Mouse (Mus musculus): ENCODE measurements around the gene Wdr27.
"Not testable (repeated sequence)": the region's sequence is repeated elsewhere in the genome, so short reads cannot be mapped to it uniquely, and the experiment has no call there.

The Wdr27 gene

DNA sequence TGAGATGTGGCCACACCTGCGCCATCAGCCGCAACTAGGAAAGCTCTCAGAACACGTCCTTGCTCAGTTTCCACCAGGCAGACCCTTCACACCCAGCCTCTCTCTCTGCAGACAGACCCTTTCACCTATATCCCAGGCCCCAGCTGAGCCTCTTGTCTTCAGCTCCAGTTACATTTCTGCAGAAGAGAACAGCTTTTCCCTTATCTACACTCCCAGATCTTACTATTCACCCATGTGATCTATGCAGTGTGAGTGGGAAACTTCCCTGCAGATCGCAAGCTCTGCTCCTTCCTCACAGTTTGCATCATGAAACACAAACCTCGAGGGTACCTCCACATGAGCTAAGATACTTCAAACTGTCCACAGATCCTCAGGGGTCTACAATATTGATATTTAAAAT is 11.5 kb downstream of the Wdr27 start:
- in situ Hi-C loops (cut with MboI, MseI) = no loop called here

DNA sequence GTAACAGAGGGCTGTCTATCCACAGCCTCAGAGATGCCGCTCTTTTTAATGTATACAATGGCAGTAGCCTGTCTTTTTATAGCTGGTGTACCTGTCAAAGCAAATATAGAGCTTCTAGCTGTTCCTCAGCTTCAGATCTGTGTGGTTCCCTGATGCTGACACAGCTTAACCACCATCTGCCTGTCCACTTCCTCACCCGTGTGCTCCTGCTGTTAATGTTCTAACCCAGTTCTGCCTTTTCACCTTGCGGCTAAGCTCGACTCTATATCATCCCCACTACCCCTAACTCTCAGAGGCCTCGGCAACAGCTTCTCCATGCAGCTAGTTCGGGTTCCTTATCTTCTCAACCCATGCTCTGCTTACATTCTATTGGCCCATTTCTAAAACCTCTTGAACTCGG is 12.3 kb downstream of the Wdr27 start:
- in situ Hi-C loops (cut with MboI, MseI) = no loop called here

DNA sequence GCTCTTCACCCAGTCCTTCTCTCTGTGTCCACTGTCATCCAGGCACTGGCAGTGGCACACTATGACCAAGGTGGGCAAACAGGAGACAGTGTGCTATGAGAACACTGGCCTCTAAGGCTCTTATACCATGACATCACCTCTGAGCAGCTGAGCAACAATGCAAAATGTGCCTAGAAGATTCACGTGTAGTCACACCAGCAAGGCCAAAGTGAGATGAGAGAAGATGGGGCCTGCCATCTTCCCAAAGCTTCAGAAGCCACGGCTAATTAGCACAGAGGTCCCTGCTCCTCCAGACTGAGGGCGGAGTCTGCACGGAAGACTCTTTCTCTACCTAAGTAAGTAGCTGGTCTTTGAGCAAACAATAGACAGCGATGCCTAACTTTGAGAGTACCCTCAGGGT is 14.3 kb downstream of the Wdr27 start:
- in situ Hi-C loops (cut with MboI, MseI) = no loop called here

DNA sequence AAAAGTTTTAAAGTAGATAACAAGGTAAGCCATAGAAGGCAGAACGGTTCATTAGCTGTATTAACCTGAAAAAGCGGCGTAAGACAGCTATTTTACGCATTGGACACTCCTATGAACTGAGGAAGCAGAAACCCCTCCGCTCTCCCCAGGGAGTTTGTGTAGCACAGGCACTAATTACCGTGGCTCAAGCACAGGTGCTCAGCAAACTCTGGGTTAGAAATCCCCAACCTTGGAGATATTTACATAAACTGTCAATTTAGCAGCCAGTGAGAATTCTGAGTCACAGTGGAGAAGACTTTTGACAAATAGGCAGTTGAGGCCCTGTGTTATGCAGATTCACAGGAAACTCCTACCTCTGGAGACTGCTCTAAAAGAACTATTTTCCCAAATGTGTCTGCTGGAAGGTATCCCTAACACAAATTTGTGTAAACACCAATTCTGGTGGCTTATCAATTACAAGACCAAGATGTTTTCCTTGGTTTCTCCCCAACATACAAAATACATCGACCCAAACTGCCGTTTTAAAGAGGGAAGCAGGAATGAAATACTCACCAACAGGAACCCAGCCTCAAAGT is 15.2 kb downstream of the Wdr27 start:
- in situ Hi-C loops (cut with MboI, MseI) = no loop called here

DNA sequence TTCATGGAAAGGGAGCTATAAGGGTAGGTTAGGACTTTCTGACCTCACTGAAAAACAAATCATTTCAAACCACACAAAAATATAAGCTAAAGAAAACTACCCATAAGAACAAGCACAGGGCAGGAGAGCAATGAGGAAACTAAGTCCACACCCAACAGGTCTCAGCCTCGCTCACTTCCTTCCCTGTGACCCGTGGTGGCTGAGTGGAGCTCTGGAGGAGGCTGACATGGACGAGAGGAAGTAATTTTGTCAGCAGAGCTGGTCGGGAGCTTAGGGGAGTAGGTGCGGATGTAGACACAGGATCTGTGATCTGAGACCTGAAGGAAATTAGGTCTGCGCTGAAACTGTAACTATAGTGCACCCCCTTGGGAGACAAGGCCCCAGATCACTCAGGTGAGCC is 21.4 kb downstream of the Wdr27 start:
- in situ Hi-C loops (cut with MboI, MseI) = no loop called here

DNA sequence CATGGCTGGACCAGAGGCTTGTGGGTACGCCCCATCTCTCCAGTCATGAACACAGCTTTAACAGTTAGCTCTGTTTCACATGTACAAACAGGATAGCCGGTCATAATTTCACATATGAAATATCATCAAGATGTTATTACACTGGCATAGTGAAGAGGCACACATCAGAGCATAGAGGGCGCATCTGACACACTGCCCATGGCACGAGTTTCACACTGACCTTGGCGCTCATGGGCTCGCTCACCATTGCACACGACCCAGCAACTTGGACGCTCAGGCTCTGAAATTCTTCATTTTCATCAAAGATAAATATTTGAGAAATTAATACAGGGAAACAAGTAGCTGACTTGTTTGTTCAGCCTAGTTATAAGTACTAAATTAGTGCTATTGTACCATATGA is 25.1 kb downstream of the Wdr27 start:
- in situ Hi-C loops (cut with MboI, MseI) = no loop called here

DNA sequence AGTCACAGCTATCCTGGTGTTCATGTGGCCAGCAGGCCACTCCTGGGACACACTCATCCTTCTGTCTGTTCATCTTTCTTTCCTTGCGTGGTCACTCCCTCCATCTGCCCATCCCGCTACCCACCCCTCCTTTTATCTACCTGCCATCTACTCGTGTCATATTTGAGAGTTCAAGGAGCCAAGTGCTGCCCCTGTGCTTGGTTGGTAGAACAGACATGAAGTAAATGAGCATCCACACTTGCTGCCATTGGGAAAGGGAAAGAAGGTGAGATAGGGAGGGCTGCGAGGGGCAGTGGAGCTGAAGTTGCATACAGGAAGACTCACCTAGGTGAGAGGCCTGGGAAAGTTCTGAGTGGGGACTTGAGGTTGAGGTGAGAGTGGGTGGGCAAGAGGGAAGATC is 28.6 kb downstream of the Wdr27 start:
- in situ Hi-C loops (cut with MboI, MseI) = no loop called here

DNA sequence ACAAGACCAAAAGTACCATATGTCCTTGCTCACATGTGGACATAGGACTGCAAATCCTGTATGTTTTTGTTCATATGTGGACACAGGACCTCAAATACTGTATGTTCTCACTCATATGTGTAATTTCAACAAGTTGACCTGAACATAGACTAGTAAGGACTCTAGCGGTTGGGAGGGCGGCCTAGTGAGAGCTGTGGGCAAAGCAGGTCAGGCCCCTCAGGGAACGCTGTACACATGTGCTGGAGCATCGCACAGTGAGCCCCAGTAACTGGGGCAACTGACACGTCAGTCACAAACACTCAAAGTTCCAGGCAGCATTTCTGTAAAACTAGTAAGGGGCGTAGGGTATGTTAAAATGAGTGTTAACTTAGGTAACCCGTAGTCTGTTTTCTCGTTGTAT is 30.0 kb downstream of the Wdr27 start:
- in situ Hi-C loops (cut with MboI, MseI) = no loop called here

DNA sequence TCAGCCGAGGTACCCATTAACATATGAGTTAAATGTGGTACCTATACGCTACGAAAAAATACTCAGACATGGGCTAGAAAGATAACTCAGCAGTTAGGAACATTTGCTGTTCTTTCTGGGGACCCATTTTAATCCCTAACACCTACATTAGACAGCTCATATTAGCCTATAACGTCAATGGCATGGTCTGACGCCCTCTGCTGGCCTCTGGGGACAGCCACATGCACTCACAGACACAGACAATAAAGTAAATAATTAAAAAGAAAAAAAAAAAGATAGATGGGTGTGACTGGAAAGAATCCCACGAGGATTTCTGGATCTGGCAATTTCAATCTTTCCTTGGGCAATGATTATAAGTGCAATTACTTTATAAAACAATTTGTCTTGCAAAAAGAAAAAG is 30.5 kb downstream of the Wdr27 start:
- in situ Hi-C loops (cut with MboI, MseI) = no loop called here

DNA sequence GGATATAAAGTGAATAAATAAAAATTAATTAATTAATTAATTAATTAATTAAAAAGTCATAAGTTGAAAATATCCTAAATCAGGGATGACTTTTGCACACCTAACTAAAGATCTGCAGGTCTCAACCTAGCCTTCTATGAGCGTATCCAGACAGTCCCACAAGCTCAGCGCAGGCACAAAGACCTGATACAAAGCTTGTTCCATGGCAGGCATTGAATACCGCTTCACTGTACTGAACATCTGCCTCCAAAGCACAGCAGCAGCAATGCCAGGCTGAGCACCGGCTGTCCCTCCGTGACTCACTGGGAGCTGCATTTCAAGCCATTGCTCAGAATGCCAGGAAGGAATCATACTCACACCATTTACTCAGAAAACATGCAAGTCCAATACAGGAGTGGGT is 32.2 kb downstream of the Wdr27 start:
- in situ Hi-C loops (cut with MboI, MseI) = no loop called here

DNA sequence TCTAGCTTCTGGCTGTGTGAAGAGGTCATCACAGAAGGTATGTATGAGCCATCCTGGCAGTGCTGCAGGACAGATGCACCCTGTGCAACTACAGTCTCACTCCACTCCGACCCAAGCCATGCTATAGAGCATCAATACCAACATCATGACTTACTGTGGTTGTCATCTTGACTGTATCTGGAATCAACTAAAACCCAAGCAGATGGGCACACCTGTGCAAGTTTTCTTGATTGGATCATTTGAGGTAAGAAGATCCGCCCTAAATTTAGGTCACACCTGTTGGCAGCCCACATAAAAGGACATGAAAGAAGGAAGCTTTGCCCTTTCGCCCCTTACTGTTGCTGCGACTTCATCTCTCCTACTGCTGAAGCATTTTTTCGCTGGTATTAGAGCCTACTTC is 33.6 kb downstream of the Wdr27 start:
- in situ Hi-C loops (cut with MboI, MseI) = no loop called here

DNA sequence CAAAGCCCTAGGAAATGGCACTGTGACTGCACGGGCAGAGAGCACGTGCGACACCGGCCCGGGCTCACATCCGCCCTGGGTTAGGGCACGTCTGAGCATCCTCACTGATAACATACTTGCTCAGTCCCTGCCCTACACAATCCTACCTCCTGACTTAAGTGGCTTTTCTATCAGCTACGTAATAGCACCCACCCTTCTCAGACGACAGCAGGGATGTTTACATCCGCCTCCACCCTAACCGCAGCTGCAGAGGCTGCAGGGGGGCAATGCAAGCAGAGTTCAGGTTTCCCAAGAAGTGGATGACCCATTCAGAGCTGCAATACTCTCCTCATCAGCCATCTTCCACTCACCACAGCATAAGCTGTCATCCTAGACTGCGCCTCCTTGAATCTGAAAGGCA is 35.8 kb downstream of the Wdr27 start:
- in situ Hi-C loops (cut with MboI, MseI) = no loop called here

DNA sequence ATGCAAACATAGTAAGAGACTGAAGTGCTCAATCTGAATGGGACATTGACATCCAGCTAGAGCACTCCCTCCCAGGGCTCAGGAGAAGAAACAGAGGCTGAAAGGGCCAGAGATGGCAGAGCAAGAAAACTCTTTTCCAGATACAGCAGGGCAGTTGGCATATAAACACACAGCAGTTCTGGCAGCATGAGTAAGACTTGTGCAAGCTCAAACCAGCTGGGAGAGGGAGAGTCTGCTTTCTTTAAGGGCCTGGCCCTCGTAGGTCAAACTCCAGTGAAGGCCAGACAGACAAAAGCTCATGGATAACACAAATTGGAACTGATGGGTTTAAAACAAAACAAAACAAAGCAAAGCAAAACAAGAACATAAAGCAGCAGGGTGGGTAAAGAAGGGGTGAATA is 36.3 kb downstream of the Wdr27 start:
- in situ Hi-C loops (cut with MboI, MseI) = no loop called here

DNA sequence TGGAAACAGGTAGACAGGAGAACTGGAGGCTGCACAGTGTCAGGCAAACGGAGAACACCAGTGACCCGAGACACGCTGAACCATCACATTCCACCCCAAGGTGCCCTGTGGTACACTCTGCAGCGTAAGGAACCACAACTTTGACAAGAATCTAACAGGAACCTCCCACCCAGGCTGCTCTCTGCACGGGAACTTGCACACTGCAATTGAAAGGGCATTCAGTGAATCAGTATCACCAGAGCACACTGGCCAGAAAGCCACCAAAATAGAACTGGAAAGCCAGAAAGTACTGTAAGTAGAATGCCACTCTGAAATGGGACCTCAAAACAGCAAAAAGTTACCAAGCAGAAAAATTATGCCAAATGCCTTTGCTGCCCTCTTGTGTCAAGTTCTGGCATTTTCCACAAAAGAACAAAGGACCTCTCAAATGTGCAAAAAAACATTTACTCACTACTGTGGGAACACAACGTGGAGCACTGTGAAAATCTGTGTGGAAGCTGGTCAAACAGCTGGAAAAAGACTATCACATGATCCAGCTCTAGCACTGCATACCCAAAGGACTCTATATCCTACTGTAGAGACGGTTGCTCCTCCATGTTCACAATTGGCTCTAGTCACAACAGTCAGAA is 38.2 kb downstream of the Wdr27 start:
- in situ Hi-C loops (cut with MboI, MseI) = loop anchor here (5.0 kb wide), 2 partner anchors 377 to 612 kb away; no protein-coding TSS in a partner anchor

DNA sequence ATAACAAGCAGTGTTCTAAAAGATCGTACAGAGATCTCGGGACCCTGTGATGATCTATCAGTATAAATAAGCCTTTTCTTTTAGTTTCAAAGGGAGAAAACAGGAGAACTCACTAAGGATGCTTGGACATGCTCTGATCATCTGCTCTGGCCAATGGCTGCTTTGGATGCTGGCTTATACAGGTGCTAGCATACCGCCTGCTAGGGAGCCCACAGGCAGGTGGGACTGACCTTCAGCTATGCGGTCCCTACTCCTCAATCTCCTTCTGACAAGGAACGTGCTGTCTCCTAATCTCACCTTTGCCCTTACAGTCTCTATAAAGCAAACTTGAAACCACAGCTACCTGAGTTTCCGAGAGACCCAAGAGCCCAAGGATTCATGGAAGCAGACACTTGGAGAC is 38.8 kb downstream of the Wdr27 start:
- in situ Hi-C loops (cut with MboI, MseI) = loop anchor here (5.0 kb wide), 2 partner anchors 377 to 612 kb away; no protein-coding TSS in a partner anchor

DNA sequence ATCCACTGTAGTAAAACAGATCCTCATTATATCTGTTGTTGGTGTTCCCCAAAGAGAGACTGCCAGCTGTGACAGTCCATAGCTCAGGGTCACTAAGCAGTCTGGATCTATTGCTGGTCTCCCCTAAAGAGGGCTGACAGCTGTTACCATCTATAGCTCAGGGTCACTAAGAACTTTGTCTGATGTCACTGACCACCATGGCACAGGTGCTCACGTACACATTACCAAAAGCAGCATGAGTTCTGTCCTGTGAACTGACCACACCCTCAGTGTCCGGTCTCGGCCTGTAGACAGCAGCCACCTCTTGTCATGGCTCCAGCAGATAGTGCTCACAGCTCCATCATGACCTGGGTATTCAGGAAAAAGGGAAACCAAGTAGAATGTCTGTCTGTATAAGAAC is 39.7 kb downstream of the Wdr27 start:
- in situ Hi-C loops (cut with MboI, MseI) = loop anchor here (5.0 kb wide), 2 partner anchors 376 to 611 kb away; no protein-coding TSS in a partner anchor

DNA sequence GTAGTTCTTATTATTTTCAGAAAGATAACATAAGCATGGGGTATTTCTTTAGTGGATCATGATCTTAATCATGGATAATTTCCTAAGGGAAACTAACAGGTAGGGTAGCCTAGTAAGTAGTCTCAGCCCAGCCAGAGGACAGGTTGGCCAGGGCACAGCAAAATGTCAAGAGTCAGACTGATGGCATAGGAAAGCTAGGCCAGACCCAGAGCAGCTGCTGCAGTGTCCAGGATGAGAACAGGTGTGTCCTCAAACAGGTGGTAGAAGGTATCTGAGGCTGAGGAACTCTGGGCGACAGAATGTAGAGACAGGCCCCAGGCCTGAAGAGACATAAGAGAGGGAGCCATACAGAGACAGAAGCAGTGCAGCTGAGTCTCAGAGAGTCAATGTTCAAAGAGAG is 44.0 kb downstream of the Wdr27 start:
- in situ Hi-C loops (cut with MboI, MseI) = no loop called here

DNA sequence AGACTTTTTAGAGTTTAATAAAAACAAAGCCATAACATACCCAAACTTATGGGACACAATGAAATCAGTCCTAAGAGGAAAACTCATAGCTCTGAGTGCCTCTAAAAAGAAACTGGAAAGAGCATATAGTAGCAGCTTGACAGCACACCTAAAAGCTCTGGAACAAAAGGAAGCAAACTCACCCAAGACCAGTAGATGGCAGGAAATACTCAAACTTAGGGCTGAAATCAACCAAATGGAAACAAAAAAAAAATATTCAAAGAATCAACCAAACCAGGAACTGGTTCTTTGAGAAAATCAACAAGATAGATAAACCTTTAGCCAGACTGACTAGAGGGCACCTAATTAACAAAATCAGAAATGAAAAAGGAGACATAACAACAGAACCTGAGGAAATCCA is 47.9 kb downstream of the Wdr27 start:
- in situ Hi-C loops (cut with MboI, MseI) = not testable (repeated sequence)

DNA sequence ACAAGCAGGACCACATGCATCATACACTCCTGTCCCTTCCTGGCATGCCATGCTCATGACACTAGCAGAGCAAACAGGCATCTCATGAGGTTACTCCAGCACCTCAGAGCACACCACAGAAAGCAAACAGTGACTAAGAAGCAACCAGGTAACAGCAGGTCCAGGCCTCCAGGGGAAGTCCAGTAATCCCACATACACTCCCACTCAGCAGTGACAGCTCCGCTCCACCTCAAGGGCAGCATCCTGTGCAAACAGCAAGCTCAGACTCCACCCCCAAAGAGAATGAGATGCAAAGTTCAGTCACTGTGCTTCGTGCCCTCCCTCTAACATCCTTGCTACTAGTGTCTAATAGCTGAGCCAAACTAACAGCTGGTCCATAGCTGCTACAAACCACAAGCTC is 56.0 kb downstream of the Wdr27 start:
- in situ Hi-C loops (cut with MboI, MseI) = no loop called here

DNA sequence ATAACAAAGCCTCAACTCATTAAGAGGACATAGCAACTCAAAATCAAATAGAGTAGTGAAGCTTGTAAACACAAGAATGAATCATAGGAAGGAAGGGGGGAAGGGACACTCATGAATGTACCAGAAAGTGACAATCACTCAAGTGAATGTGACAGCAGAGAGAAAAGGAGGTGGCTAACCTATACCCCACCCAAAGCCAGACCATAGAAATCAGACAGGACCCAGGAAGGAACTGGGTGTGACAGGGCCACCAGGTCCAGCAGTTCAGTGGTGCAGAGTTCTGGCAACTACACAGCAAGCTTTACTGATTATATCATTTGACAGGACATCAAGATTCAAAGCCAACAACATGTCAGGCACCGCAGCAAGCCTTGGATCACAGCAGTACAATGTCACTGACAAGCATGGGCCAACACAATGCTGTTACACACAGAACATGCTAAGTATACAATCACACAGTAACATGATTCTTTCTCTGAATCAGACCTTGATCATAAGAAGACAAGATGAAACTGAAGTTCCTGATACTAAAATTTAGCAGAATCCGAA is 68.2 kb downstream of the Wdr27 start:
- in situ Hi-C loops (cut with MboI, MseI) = no loop called here

DNA sequence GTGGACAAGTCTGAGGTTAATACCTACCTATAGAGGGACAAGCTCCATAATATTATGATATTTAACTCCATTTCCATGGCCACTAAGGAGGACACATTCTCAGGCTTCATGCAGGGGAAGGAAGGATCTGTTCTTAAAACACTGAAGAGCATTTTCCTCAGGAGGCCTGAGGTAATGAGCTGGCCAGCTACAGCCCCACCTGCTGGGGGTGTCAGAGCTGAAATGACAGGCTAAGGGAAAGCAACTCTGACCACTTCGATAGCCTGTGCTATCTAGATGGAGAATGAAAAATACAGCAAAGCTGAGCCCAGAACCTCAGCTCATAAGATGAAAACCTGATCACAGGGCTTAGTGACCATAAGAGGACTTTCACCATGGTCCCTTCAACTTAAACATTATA is 82.7 kb downstream of the Wdr27 start:
- in situ Hi-C loops (cut with MboI, MseI) = no loop called here

DNA sequence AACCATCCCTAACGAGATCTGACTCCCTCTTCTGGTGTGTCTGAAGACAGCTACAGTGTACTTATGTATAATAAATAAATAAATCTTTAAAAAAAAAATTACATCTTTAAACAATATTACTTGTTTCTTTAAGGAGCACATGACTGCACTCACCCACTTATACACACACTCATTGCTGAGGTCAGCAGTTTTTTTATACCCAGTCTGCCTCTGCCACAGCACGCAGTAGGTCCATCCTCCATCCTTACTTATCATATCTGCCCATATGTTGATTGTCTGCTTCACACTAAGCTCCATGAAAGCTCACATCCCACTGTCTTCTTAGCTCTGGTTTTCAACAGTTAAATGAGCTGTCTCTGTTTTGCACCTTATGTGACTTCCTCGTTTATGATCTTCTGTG is 95.2 kb downstream of the Wdr27 start:
- in situ Hi-C loops (cut with MboI, MseI) = no loop called here

DNA sequence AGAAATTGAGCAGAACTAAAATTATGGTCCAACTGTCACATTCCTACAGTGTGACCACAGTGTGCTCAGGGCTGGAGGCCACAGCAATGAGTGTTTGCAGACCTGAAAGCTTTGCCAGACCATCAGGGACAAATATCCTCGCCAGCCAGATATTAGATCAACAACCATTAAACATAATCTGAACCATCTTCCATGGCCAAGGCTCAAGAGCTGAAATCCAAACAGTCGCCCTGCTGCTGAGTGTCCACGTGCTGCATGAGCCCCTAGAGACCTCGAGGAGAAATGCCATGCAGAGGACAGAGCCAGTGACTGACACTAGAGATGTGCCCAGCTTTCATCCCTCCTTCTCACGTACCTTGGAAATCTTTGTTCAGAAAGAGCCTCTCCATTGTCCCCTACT is 96.1 kb downstream of the Wdr27 start:
- in situ Hi-C loops (cut with MboI, MseI) = no loop called here

Measured in T-helper 2 cell (primary cell).